Mouse (Mus musculus): ENCODE measurements around the gene Mfn1.

DNA sequence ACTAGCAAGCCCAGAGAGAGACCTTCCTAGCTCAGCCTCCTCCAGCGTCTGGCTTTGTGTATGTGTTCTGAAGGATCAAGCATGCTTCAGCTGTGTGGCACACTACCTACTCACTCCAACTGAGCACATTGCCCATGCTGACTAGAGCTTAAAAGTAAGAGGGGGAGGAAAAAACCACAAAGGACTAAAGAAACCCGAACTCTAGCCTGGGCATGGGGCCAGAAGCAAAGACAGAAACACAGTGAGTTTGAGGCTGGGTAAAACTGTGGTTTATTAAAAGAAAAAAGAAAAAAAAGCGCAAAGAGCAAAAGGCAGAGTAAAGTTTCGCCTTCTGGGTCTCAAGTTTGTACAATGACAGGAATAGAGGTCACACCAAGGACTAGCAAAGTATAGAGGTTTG is 42.7 kb upstream of the Mfn1 start:
- TF ChIP-seq CTCF (IDR thresholded peaks at IDR 0.05; ENCODE audit: extremely low read depth, insufficient read depth, low read length) (no peak), POLR2A (IDR thresholded peaks at IDR 0.05; ENCODE audit: extremely low read depth, insufficient read depth, low read length) (no peak)
